Mouse (Mus musculus) liver, postnatal 0 days (tissue): ENCODE measurements around the gene Ntn1. TPM values are rescaled to one million over a fixed set of nuclear protein-coding genes. Genes with fewer than 3 reads are reported as not detected.

Experiments used
- ATAC-seq: fragments of 200-750 bp; cut with Nextera tagmentation; 2 replicates; pipeline ENCODE4 v1.8.0; 2017; ENCODE audit warnings: mild to moderate bottlenecking, moderate library complexity
- DNase-seq: peaks from one replicate; pipeline ENCODE4 v3.0.0-alpha.2; 2016
- H3K27ac ChIP-seq: fragments of 300-500 bp; sonication (generic); 2 replicates; pipeline ENCODE4 v1.5.1; 2014; ENCODE audit warnings: antibody characterized with exemption, moderate library complexity, mild to moderate bottlenecking, low read depth
- H3K27me3 ChIP-seq: fragments of 300-500 bp; sonication (generic); 2 replicates; pipeline ENCODE4 v1.6.1; 2014; ENCODE audit warnings: low read length, control low read depth, mixed read lengths; ENCODE audit not compliant: insufficient read depth
- H3K36me3 ChIP-seq: fragments of 300-500 bp; sonication (generic); replicated peaks from 2 replicates; pipeline ENCODE4 v1.6.1; 2014; ENCODE audit warnings: mild to moderate bottlenecking, control low read depth, low read length, moderate library complexity, mixed read lengths; ENCODE audit not compliant: insufficient read depth
- H3K4me1 ChIP-seq: fragments of 300-500 bp; sonication (generic); 2 replicates; pipeline ENCODE4 v1.6.1; 2014; ENCODE audit warnings: antibody characterized with exemption, mild to moderate bottlenecking, control low read depth; ENCODE audit not compliant: insufficient read depth
- H3K4me2 ChIP-seq: fragments of 300-500 bp; sonication (generic); 2 replicates; pipeline ENCODE4 v1.6.1; 2014; ENCODE audit warnings: low read depth, mild to moderate bottlenecking, low read length, moderate library complexity, mixed read lengths
- H3K4me3 ChIP-seq: fragments of 300-500 bp; sonication (generic); 2 replicates; pipeline ENCODE4 v1.5.1; 2014; ENCODE audit warnings: low read depth, low read length
- H3K9ac ChIP-seq: fragments of 300-500 bp; sonication (generic); replicated peaks from 2 replicates; pipeline ENCODE4 v1.6.1; 2014; ENCODE audit warnings: mild to moderate bottlenecking, moderate library complexity
- H3K9me3 ChIP-seq: fragments of 300-500 bp; sonication (generic); 2 replicates; pipeline ENCODE4 v1.6.1; 2016; ENCODE audit warnings: mild to moderate bottlenecking, control low read depth, low read length, mixed read lengths
- CTCF ChIP-seq: sonication (generic); IDR thresholded peaks from 2 replicates; pipeline ENCODE4 v1.5.1; 2016; ENCODE audit warnings: antibody characterized with exemption, low read depth
- EP300 ChIP-seq: IDR thresholded peaks from 2 replicates; pipeline ENCODE4 v1.6.1; 2016; ENCODE audit warnings: antibody characterized with exemption, low read depth, mild to moderate bottlenecking
- WGBS: fragments of 180-500 bp; shearing (Covaris S2); extraction: QIAGEN DNeasy Blood & Tissue Kit; methylation state at CpG from one replicate; pipeline ENCODE4 v1.1.7; 2014; ENCODE audit not compliant: insufficient replicate concordance; 5-methylcytosine and 5-hydroxymethylcytosine counted together
- polyA plus RNA-seq: library from polyadenylated mRNA; unstranded; fragments of >200 nt; fragmentation: Nextera tagmentation; extraction: Ambion mirVana; gene quantifications from 2 replicates; pipeline ENCODE4 v1.2.1, GENCODE M21; 2015

Ntn1 gene
- polyA plus RNA-seq, 1 experiment from 2014 or later: 0.76 TPM

DNA sequence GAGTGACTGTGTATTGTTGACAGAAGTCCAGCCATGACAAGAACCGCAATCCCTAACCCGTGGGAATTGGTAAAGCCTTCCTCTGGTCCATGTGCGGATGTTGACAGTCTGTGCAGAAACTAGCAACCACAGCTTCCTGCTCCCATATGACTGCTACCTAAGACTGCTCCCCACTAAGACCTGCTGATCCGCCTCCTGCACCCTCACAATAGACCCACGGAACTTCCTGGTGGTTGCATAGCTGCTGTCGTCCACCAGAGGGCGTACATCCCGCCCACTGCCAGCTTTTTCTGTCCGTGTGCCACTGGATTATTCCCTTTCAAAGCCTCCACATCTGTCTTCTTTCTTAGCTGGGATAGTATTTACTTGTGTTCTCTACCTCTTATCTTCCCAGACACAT lies 17.2 kb upstream of the Ntn1 start:
- no peak for ATAC-seq
- no peak overlapping the region for H3K4me2 ChIP-seq
- no peak overlapping the region for H3K9ac ChIP-seq
- H3K9me3 ChIP-seq: no peaks in the 10 kb centered on the region; the same call in 1 of the 2 replicates
- H3K27ac ChIP-seq: no peak overlapping the region
- H3K36me3 ChIP-seq: no peaks in the 10 kb centered on the region
- no peak for TF ChIP-seq EP300
- TF ChIP-seq CTCF: peak; percentile 83
- no peaks in the 10 kb centered on the region for H3K27me3 ChIP-seq
- 26% methylated on average over 9 of the region's 9 CpGs for WGBS
- peak; percentile 57 for DNase-seq
- no peak overlapping the region for H3K4me3 ChIP-seq
- no peaks in the 10 kb centered on the region for H3K4me1 ChIP-seq

DNA sequence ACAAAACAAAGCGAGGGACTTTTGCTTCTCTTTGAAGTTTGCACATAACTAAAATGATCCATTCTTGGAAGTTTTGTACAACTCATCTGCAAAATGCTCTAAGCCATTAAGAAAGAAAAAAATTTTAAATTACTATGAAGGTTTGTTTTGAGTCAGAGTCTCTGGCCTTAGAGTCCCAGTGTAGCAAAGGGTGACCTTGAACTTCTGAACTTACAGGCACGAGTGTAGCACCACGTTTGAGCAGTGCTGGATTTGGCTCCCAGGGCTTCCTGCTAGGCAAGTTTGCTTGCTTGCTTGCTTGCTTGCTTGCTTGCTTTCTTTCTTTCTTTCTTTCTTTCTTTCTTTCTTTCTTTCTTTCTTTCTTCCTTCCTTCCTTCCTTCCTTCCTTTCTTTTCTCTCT lies 16.4 kb upstream of the Ntn1 start:
- H3K4me1 ChIP-seq: no peaks in the 10 kb centered on the region
- WGBS: 43% methylated on average over 3 of the region's 3 CpGs
- no peaks in the 10 kb centered on the region; the same call in 1 of the 2 replicates for H3K9me3 ChIP-seq
- H3K27ac ChIP-seq: no peak overlapping the region
- H3K9ac ChIP-seq: no peak overlapping the region
- DNase-seq (no peak), ATAC-seq (no peak)
- H3K4me2 ChIP-seq: no peak overlapping the region
- H3K36me3 ChIP-seq: no peaks in the 10 kb centered on the region
- TF ChIP-seq EP300 (no peak), CTCF (no peak)
- H3K27me3 ChIP-seq: no peaks in the 10 kb centered on the region
- no peak overlapping the region for H3K4me3 ChIP-seq

DNA sequence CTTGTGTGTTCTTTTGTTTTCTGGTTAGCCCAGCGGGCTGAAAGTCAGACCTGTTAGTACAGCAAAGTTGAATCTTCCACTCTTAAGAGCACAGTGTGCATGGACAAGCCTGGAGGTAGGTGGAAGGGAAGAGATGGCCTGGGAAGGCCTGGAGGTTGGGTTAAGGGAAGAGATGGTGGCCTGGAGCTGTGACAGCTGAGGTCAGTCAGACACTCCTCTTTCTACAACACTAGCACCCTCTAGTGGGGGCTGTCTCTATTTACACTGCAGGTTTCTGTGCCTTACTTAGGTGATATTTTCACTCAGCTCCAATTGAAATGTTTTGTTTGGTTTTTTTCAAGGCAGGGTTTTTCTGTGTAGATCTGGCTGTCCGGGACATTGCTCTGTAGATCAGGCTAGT lies 7.5 kb upstream of the Ntn1 start:
- no peak for ATAC-seq
- Histone ChIP-seq H3K9ac (no peak overlapping the region), H3K9me3 (no peaks in the 10 kb centered on the region), H3K4me1 (no peaks in the 10 kb centered on the region), H3K4me2 (no peak overlapping the region), H3K27ac (no peak overlapping the region), H3K27me3 (peaks cover 6% of the 10 kb centered on the region; the same call in 1 of the 2 replicates), H3K36me3 (no peaks in the 10 kb centered on the region), H3K4me3 (no peak overlapping the region)
- peak; percentile 87 for TF ChIP-seq CTCF
- TF ChIP-seq EP300: no peak
- peak; percentile 68 for DNase-seq
- 45% methylated on average over 2 of the region's 2 CpGs for WGBS

DNA sequence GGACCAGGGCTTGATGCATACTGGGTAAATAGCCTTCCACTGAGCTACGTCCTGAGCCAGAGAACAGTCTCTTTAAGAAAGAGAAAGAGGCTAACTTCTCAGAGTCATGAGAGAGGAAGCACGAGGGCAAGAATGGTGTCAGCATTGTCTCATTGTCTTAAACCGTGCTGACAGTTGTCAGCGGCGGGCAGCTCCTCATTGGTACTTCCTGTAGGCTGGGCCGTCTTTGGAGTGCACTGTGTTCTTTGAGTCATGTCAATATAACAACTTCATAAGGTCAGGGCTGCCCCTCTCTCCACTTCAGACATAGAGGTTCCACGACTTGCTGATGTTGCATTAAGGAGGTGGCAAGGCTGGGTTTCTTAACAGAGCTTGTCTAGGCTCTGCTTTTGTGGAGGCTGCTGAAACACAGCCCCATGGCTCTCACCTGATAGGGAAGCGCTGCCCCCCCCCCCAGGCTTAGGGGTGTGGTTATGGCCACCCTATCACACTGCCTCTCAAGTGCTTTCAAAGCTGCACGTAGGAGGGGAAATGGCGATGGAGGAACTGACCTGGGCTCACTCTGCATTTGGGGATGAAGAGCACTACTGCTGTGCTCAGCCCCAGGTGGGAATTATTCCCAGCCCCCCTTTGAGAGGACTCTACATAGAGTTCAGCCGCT lies 6.8 kb upstream of the Ntn1 start:
- peaks cover 7% of the 10 kb centered on the region; the same call in 1 of the 2 replicates for H3K27me3 ChIP-seq
- H3K9me3 ChIP-seq: no peaks in the 10 kb centered on the region
- no peak for ATAC-seq
- H3K4me2 ChIP-seq: no peak overlapping the region
- 32% methylated on average over 11 of the region's 11 CpGs for WGBS
- no peak for DNase-seq
- H3K36me3 ChIP-seq: no peaks in the 10 kb centered on the region
- no peak overlapping the region for H3K9ac ChIP-seq
- no peak overlapping the region for H3K4me3 ChIP-seq
- no peak for TF ChIP-seq EP300
- TF ChIP-seq CTCF: no peak
- no peak overlapping the region for H3K27ac ChIP-seq
- no peaks in the 10 kb centered on the region for H3K4me1 ChIP-seq

DNA sequence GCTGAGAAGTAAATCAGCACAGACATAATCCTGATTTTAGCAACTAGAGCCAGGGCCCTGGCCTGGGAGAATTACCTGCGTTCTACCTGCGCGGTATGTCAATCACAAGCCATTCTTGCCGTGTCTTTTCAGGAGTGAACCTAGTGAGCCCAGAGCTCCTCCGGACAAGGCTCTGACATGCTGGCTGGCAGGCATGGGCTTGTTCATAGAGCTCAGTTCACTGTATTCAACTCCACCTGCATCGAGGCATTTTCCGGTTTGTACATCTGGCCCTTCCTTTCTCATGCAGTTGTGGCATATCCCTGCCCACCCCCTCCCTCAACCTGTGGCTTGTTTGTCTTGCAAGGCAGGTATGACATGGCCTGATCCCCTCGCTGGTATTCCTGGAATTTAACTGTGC lies 5.0 kb upstream of the Ntn1 start:
- H3K36me3 ChIP-seq: no peaks in the 10 kb centered on the region
- ATAC-seq: no peak
- peaks cover 24% of the 10 kb centered on the region for H3K27me3 ChIP-seq
- TF ChIP-seq CTCF: no peak
- TF ChIP-seq EP300: no peak
- 82% methylated on average over 8 of the region's 8 CpGs for WGBS
- H3K4me1 ChIP-seq: no peaks in the 10 kb centered on the region
- no peak overlapping the region for H3K27ac ChIP-seq
- no peak overlapping the region for H3K4me3 ChIP-seq
- DNase-seq: no peak
- no peak overlapping the region for H3K4me2 ChIP-seq
- no peak overlapping the region for H3K9ac ChIP-seq
- H3K9me3 ChIP-seq: no peaks in the 10 kb centered on the region

DNA sequence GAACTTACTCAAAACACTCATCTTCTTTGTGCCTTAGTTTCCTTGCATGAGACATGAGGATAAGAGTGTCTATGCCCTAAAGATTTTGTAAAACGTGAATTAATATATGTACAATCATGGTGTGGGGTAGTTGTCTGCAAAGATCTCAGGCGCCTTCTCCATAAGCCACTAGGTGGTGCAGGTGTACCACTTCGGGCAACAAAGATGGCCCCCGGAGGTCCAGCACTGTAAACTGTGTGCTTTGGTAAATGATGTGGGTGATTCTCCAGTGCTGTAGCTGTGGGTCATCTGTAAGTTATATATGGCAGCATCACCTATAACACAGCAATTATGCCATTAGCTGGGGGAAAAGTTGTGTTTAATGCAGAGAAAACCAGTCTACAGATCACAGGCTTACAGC lies 3.6 kb upstream of the Ntn1 start:
- peaks cover 37% of the 10 kb centered on the region for H3K27me3 ChIP-seq
- no peak overlapping the region for H3K4me3 ChIP-seq
- no peak overlapping the region for H3K4me2 ChIP-seq
- no peaks in the 10 kb centered on the region for H3K9me3 ChIP-seq
- no peak for DNase-seq
- peaks cover 6% of the 10 kb centered on the region for H3K4me1 ChIP-seq
- no peak overlapping the region for H3K27ac ChIP-seq
- H3K9ac ChIP-seq: no peak overlapping the region
- no peaks in the 10 kb centered on the region for H3K36me3 ChIP-seq
- TF ChIP-seq CTCF (peak; percentile 56), EP300 (no peak)
- ATAC-seq: no peak
- WGBS: 41% methylated on average over 4 of the region's 4 CpGs

DNA sequence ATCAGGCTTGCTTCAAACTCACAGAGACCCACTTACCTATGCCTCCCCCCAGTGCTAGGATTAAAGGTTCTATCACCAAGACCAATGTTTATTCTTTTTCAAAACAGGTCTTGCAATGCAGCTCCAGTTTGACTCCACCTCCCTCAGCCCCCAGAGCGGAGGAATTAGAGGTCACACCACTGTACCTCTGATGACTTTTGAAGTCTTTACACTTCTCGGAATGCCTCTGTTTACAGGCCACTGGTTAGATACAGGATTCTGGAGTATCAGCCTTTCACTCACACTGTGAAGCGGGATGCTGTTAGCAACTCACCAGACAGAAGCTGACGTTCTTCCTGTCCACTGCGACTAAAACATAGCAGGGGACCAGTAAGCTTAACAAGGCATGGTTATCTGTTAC lies 805 bp upstream of the Ntn1 start:
- WGBS: 18% methylated on average over 5 of the region's 5 CpGs
- no peak for ATAC-seq
- TF ChIP-seq CTCF (no peak), EP300 (no peak)

More for the DNA sequence above, 805 bp upstream of the Ntn1 start:
- H3K4me2 ChIP-seq: no peak overlapping the region
- H3K27me3 ChIP-seq: peaks cover 65% of the 10 kb centered on the region
- H3K36me3 ChIP-seq: no peaks in the 10 kb centered on the region
- H3K9me3 ChIP-seq: no peaks in the 10 kb centered on the region
- no peak for DNase-seq
- H3K4me3 ChIP-seq: no peak overlapping the region
- no peak overlapping the region for H3K27ac ChIP-seq
- H3K4me1 ChIP-seq: peaks cover 6% of the 10 kb centered on the region
- no peak overlapping the region for H3K9ac ChIP-seq
